Mouse (Mus musculus) cerebellum, adult 2 months (tissue): Measurements from ENCODE around the gene Dapk2.

Source experiments
- CTCF ChIP-seq: fragments of 200-500 bp; IDR thresholded peaks from 2 replicates; pipeline ENCODE4 v1.5.1; 2011; ENCODE audit warnings: low read depth, mild to moderate bottlenecking, control low read depth, low read length, moderate library complexity, borderline replicate concordance; ENCODE audit not compliant: insufficient read depth
- POLR2A ChIP-seq: fragments of 200-500 bp; IDR thresholded peaks from 2 replicates; pipeline ENCODE4 v1.6.1; 2011; ENCODE audit warnings: low read length, control low read depth, borderline replicate concordance; ENCODE audit not compliant: insufficient read depth

GRCm38 (mm10) chr9:66170506-66170905 is 12.5 kb downstream of the Dapk2 start:
- TF ChIP-seq POLR2A: no peak
- no peak for TF ChIP-seq CTCF
